Mouse (Mus musculus): ENCODE measurements around the gene Myoc. TPM values are rescaled to one million over a fixed set of nuclear protein-coding genes. Genes with fewer than 3 reads are reported as not detected.

The Myoc gene
- total RNA-seq, 2 experiments from 2014 or later: not detected

GRCm38 (mm10) chr1:162643752-162644151, 4.8 kb downstream of the Myoc start:
- no peak for ATAC-seq (replicated peaks; ENCODE audit: low FRiP score, poor library complexity, severe bottlenecking)

- ATAC-seq (replicated peaks; ENCODE audit: low FRiP score, poor library complexity, severe bottlenecking): no peak
These were observed 7.2 kb downstream of the Myoc start for GRCm38 (mm10) chr1:162646083-162646686.

GRCm38 (mm10) chr1:162648416-162648815, 9.5 kb downstream of the Myoc start:
- no peak for ATAC-seq (replicated peaks; ENCODE audit: low FRiP score, poor library complexity, severe bottlenecking)

- ATAC-seq (replicated peaks; ENCODE audit: low FRiP score, poor library complexity, severe bottlenecking): no peak
These were observed 19.2 kb downstream of the Myoc start, which contains the start of gene Myocos for GRCm38 (mm10) chr1:162658119-162658518. TSS of gene Myocos (minus strand) at chr1:162658219.

- peak; percentile 58 for ATAC-seq (replicated peaks; ENCODE audit: low FRiP score, poor library complexity, severe bottlenecking)
These were observed 21.4 kb downstream of the Myoc start for GRCm38 (mm10) chr1:162660276-162660860.

- peak; percentile 63; the same call in 1 of the 2 replicates for ATAC-seq (replicated peaks; ENCODE audit: low FRiP score, poor library complexity, severe bottlenecking)
These were observed 26.0 kb downstream of the Myoc start for GRCm38 (mm10) chr1:162664826-162665475.

GRCm38 (mm10) chr1:162665486-162666174, 26.7 kb downstream of the Myoc start:
- no peak for ATAC-seq (replicated peaks; ENCODE audit: low FRiP score, poor library complexity, severe bottlenecking)

- no peak for ATAC-seq (replicated peaks; ENCODE audit: low FRiP score, poor library complexity, severe bottlenecking)
These were observed 54.8 kb downstream of the Myoc start for GRCm38 (mm10) chr1:162693721-162694120.

- ATAC-seq (replicated peaks; ENCODE audit: low FRiP score, poor library complexity, severe bottlenecking): no peak
These were observed 58.9 kb downstream of the Myoc start for GRCm38 (mm10) chr1:162697866-162698265.

Other genes with a start within 250 kb of the Myoc start
- gene Dnm3, start 161.1 kb upstream of the Myoc start, total RNA-seq (2015; ENCODE audit: low replicate concordance): not detected in 2 replicates
- gene Dnm3, start 161.1 kb upstream of the Myoc start, total RNA-seq (2017; ENCODE audit: low replicate concordance): not detected in 2 replicates
- gene Mettl13, start 90.6 kb upstream of the Myoc start, total RNA-seq (2015; ENCODE audit: low replicate concordance): 1.4 and 2.5 TPM in 2 replicates
- 1.7 and 1.8 TPM in 2 replicates for gene Mettl13, start 90.6 kb upstream of the Myoc start, total RNA-seq (2017; ENCODE audit: low replicate concordance)
- gene Vamp4, start 68.6 kb upstream of the Myoc start, total RNA-seq (2015; ENCODE audit: low replicate concordance): 16.8 and 17.3 TPM in 2 replicates
- 0.15 and 9.0 TPM in 2 replicates for gene Vamp4, start 68.6 kb upstream of the Myoc start, total RNA-seq (2017; ENCODE audit: low replicate concordance)
- not detected in 2 replicates for gene Myocos, start 19.1 kb downstream of the Myoc start, total RNA-seq (2015; ENCODE audit: low replicate concordance)
- gene Myocos, start 19.1 kb downstream of the Myoc start, total RNA-seq (2017; ENCODE audit: low replicate concordance): not detected in 2 replicates
- 117 and 134 TPM in 2 replicates for gene Prrc2c, start 101.4 kb downstream of the Myoc start, total RNA-seq (2015; ENCODE audit: low replicate concordance)
- 96.0 and 117 TPM in 2 replicates for gene Prrc2c, start 101.4 kb downstream of the Myoc start, total RNA-seq (2017; ENCODE audit: low replicate concordance)
- not detected in 2 replicates for gene Fmo4, start 174.8 kb downstream of the Myoc start, total RNA-seq (2015; ENCODE audit: low replicate concordance)
- not detected in 2 replicates for gene Fmo4, start 174.8 kb downstream of the Myoc start, total RNA-seq (2017; ENCODE audit: low replicate concordance)
- gene Fmo1, start 227.5 kb downstream of the Myoc start, total RNA-seq (2015; ENCODE audit: low replicate concordance): 2.9 TPM in 1 of 2 replicates, not detected in the other
- gene Fmo1, start 227.5 kb downstream of the Myoc start, total RNA-seq (2017; ENCODE audit: low replicate concordance): 1.3 TPM in 1 of 2 replicates, not detected in the other